Mouse (Mus musculus): ENCODE data around the gene Gm7029. TPM values are rescaled to one million over a fixed set of nuclear protein-coding genes. Genes with fewer than 3 reads are reported as not detected.

Gm7029 gene
- polyA plus RNA-seq, 1 experiment from 2014 or later = not detected

- Histone ChIP-seq H3K4me2 (ENCODE audit: low read depth, low read length) (no peak overlapping the region), H3K9me3 (ENCODE audit: control insufficient read depth, low read length) (no peaks in the 10 kb centered on the region), H3K4me3 (ENCODE audit: low read length) (no peak overlapping the region), H3K27me3 (ENCODE audit: control insufficient read depth, insufficient read depth, low read depth, low read length) (no peaks in the 10 kb centered on the region), H3K27ac (ENCODE audit: low read length) (no peak overlapping the region), H3K9ac (ENCODE audit: low read length) (no peak overlapping the region), H3K36me3 (ENCODE audit: control insufficient read depth, insufficient read depth, low read length) (peaks cover 13% of the 10 kb centered on the region), H3K4me1 (replicated peaks; ENCODE audit: control insufficient read depth, insufficient read depth, low read length) (peaks cover 15% of the 10 kb centered on the region)
- ATAC-seq (ENCODE audit: low read depth) = no peak
- WGBS = 83% methylated on average over 7 of the region's 7 CpGs
Observed at GRCm38 (mm10) chr17:33921361-33921760, 47.7 kb downstream of the Gm7029 start.

Small RNA genes lying within 50 kb of the gene (microRNA-seq; reads per million reads assigned to microRNA genes)
- gene Gm27740 = not detected

Other genes starting within 250 kb of the Gm7029 start
- gene Zfp414, start 244.7 kb upstream of the Gm7029 start, polyA plus RNA-seq (2015; fragmentation: Nextera tagmentation; extraction: Ambion mirVana) = 53.0 and 56.2 TPM in 2 replicates
- 1.0 and 1.1 TPM in 2 replicates for gene Pram1, start 235.8 kb upstream of the Gm7029 start, polyA plus RNA-seq (2015; fragmentation: Nextera tagmentation; extraction: Ambion mirVana)
- gene Hnrnpm, start 187.0 kb upstream of the Gm7029 start, polyA plus RNA-seq (2015; fragmentation: Nextera tagmentation; extraction: Ambion mirVana) = 315 and 351 TPM in 2 replicates
- 61.8 and 72.0 TPM in 2 replicates for gene March2, start 155.2 kb upstream of the Gm7029 start, polyA plus RNA-seq (2015; fragmentation: Nextera tagmentation; extraction: Ambion mirVana)
- 279 and 289 TPM in 2 replicates for gene Rab11b, start 113.3 kb upstream of the Gm7029 start, polyA plus RNA-seq (2015; fragmentation: Nextera tagmentation; extraction: Ambion mirVana)
- 46.1 and 48.3 TPM in 2 replicates for gene Angptl4, start 92.0 kb upstream of the Gm7029 start, polyA plus RNA-seq (2015; fragmentation: Nextera tagmentation; extraction: Ambion mirVana)
- gene Kank3, start 63.3 kb upstream of the Gm7029 start, polyA plus RNA-seq (2015; fragmentation: Nextera tagmentation; extraction: Ambion mirVana) = 78.8 and 89.6 TPM in 2 replicates
- gene Rps28, start 49.3 kb upstream of the Gm7029 start, polyA plus RNA-seq (2015; fragmentation: Nextera tagmentation; extraction: Ambion mirVana) = 929 and 1,039 TPM in 2 replicates
- gene Ndufa7, start 49.3 kb upstream of the Gm7029 start, polyA plus RNA-seq (2015; fragmentation: Nextera tagmentation; extraction: Ambion mirVana) = 482 and 489 TPM in 2 replicates
- 63.4 and 67.1 TPM in 2 replicates for gene Cd320, start 30.7 kb upstream of the Gm7029 start, polyA plus RNA-seq (2015; fragmentation: Nextera tagmentation; extraction: Ambion mirVana)
- gene Kifc1, start 16.8 kb downstream of the Gm7029 start, polyA plus RNA-seq (2015; fragmentation: Nextera tagmentation; extraction: Ambion mirVana) = 8.8 and 9.6 TPM in 2 replicates
- 0.26 TPM in 1 of 2 replicates, not detected in the other for gene Platr17, start 31.3 kb downstream of the Gm7029 start, polyA plus RNA-seq (2015; fragmentation: Nextera tagmentation; extraction: Ambion mirVana)
- 44.1 and 50.6 TPM in 2 replicates for gene Daxx, start 35.6 kb downstream of the Gm7029 start, polyA plus RNA-seq (2015; fragmentation: Nextera tagmentation; extraction: Ambion mirVana)
- 57.7 and 70.8 TPM in 2 replicates for gene Tapbp, start 42.1 kb downstream of the Gm7029 start, polyA plus RNA-seq (2015; fragmentation: Nextera tagmentation; extraction: Ambion mirVana)
- gene Zbtb22, start 42.1 kb downstream of the Gm7029 start, polyA plus RNA-seq (2015; fragmentation: Nextera tagmentation; extraction: Ambion mirVana) = 17.8 and 18.7 TPM in 2 replicates
- gene Rgl2, start 55.7 kb downstream of the Gm7029 start, polyA plus RNA-seq (2015; fragmentation: Nextera tagmentation; extraction: Ambion mirVana) = 49.5 and 51.7 TPM in 2 replicates
- 143 and 151 TPM in 2 replicates for gene Pfdn6, start 66.5 kb downstream of the Gm7029 start, polyA plus RNA-seq (2015; fragmentation: Nextera tagmentation; extraction: Ambion mirVana)
- 20.2 and 20.6 TPM in 2 replicates for gene Wdr46, start 66.8 kb downstream of the Gm7029 start, polyA plus RNA-seq (2015; fragmentation: Nextera tagmentation; extraction: Ambion mirVana)
- gene B3galt4, start 77.7 kb downstream of the Gm7029 start, polyA plus RNA-seq (2015; fragmentation: Nextera tagmentation; extraction: Ambion mirVana) = 5.5 and 5.6 TPM in 2 replicates
- 49.4 and 50.5 TPM in 2 replicates for gene Vps52, start 82.0 kb downstream of the Gm7029 start, polyA plus RNA-seq (2015; fragmentation: Nextera tagmentation; extraction: Ambion mirVana)
- gene Rps18, start 82.2 kb downstream of the Gm7029 start, polyA plus RNA-seq (2015; fragmentation: Nextera tagmentation; extraction: Ambion mirVana) = 1,739 and 1,825 TPM in 2 replicates
- 55.5 and 83.8 TPM in 2 replicates for gene H2-K1, start 126.5 kb downstream of the Gm7029 start, polyA plus RNA-seq (2015; fragmentation: Nextera tagmentation; extraction: Ambion mirVana)
- gene Ring1, start 150.8 kb downstream of the Gm7029 start, polyA plus RNA-seq (2015; fragmentation: Nextera tagmentation; extraction: Ambion mirVana) = 15.0 and 15.2 TPM in 2 replicates
- 40.9 and 41.6 TPM in 2 replicates for gene H2-Ke6, start 154.2 kb downstream of the Gm7029 start, polyA plus RNA-seq (2015; fragmentation: Nextera tagmentation; extraction: Ambion mirVana)
- gene Slc39a7, start 157.8 kb downstream of the Gm7029 start, polyA plus RNA-seq (2015; fragmentation: Nextera tagmentation; extraction: Ambion mirVana) = 188 and 191 TPM in 2 replicates
- 49.6 and 49.9 TPM in 2 replicates for gene Rxrb, start 158.0 kb downstream of the Gm7029 start, polyA plus RNA-seq (2015; fragmentation: Nextera tagmentation; extraction: Ambion mirVana)
- 2.6 and 3.7 TPM in 2 replicates for gene Col11a2, start 165.6 kb downstream of the Gm7029 start, polyA plus RNA-seq (2015; fragmentation: Nextera tagmentation; extraction: Ambion mirVana)
- 0.23 and 1.0 TPM in 2 replicates for gene H2-Oa, start 218.5 kb downstream of the Gm7029 start, polyA plus RNA-seq (2015; fragmentation: Nextera tagmentation; extraction: Ambion mirVana)
- 11.8 and 12.7 TPM in 2 replicates for gene H2-DMa, start 245.7 kb downstream of the Gm7029 start, polyA plus RNA-seq (2015; fragmentation: Nextera tagmentation; extraction: Ambion mirVana)
- 97.8 and 100 TPM in 2 replicates for gene Brd2, start 248.8 kb downstream of the Gm7029 start, polyA plus RNA-seq (2015; fragmentation: Nextera tagmentation; extraction: Ambion mirVana)